Mouse (Mus musculus): ENCODE results near the gene Klf13. TPM values are rescaled to one million over a fixed set of nuclear protein-coding genes. Genes with fewer than 3 reads are reported as not detected.

Klf13 gene
- polyA plus RNA-seq, 1 experiment from 2014 or later, result 17.7 TPM

DNA sequence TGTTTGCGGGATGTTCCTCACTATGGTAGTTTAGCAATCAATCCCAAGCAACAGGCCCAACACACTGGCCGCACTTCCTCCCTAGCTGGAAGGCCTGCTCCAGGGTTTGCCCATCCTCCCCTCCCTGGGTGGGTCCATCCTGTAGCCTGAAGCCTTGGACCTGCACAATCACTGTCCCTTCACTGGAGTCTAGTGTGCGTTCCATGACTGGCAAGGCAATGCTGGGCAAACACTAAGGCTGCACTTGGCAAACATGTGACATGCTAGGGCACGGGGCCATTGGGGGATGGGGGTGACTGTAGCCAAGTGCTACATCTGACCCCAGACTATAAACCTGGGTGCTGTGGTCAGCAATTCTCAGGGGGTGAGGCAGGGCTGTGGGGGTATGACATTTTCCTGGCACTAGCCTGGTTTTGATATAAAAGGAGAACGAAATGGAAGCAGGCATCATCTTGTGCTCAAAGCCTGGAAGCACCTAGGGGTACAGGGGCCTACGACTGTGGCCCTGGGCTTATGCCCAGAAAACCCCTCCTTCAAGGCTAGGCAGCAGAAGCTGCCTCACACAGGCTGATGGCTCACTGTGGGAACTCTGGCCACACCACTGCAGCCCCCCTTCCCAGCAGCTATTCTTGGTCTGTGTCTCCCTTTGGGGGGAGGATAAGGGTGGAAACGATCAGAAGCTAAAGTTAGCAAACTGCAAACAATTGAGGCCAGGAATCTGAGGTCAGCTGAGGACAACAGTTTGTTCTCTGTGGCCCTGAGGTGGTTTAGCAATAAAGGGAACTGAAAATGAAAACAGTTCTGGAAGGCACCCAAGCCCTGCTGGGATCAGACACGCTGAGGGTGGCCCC, 27.1 kb downstream of the Klf13 start:
- H3K27me3 ChIP-seq (replicated peaks), result no peaks in the 10 kb centered on the region
- no peaks in the 10 kb centered on the region for H3K36me3 ChIP-seq
- 49% methylated on average over 8 of the region's 8 CpGs for WGBS (ENCODE audit: insufficient replicate concordance)
- peak; percentile 22; the same call in 1 of the 2 replicates for ATAC-seq
- no peak overlapping the region; the same call in 1 of the 2 replicates for H3K4me2 ChIP-seq
- no peak overlapping the region for H3K9ac ChIP-seq
- no peak overlapping the region for H3K4me3 ChIP-seq
- H3K27ac ChIP-seq, result no peak overlapping the region
- H3K9me3 ChIP-seq (replicated peaks), result no peaks in the 10 kb centered on the region
- H3K4me1 ChIP-seq, result peaks cover 82% of the 10 kb centered on the region

GRCm38 (mm10) chr7:63910912-63911311, 27.8 kb downstream of the Klf13 start:
- no peak for ATAC-seq
- Histone ChIP-seq H3K36me3 (no peaks in the 10 kb centered on the region), H3K9me3 (replicated peaks) (no peaks in the 10 kb centered on the region), H3K4me2 (no peak overlapping the region), H3K27me3 (replicated peaks) (no peaks in the 10 kb centered on the region), H3K9ac (no peak overlapping the region), H3K4me1 (peaks cover 82% of the 10 kb centered on the region), H3K4me3 (no peak overlapping the region), H3K27ac (no peak overlapping the region)
- 13% methylated on average over 4 of the region's 4 CpGs for WGBS (ENCODE audit: insufficient replicate concordance)

DNA sequence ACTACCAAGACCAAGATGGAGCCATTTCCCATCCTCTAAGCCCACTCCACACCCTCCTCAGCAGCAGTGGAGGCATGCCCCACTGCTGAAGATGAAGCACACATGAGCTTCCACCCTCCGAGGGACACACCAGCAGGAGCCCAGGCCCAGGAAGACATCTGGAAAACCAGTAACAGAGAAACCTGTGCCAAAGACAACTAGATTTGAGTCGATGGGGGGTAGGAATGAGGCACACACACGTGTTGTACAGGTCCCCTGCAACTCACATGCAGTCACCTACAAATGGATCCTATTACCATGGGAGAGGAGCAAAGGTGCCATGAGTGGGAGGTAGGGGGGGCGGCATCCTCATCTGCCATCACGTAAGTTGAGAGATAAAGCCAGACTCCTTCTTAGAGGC, 28.5 kb downstream of the Klf13 start:
- no peaks in the 10 kb centered on the region for H3K27me3 ChIP-seq (replicated peaks)
- H3K9me3 ChIP-seq (replicated peaks), result no peaks in the 10 kb centered on the region
- no peak overlapping the region for H3K9ac ChIP-seq
- no peak overlapping the region for H3K4me3 ChIP-seq
- H3K27ac ChIP-seq, result no peak overlapping the region
- H3K4me2 ChIP-seq, result no peak overlapping the region
- H3K4me1 ChIP-seq, result peaks cover 88% of the 10 kb centered on the region
- 62% methylated on average over 5 of the region's 5 CpGs for WGBS (ENCODE audit: insufficient replicate concordance)
- ATAC-seq, result no peak
- no peaks in the 10 kb centered on the region for H3K36me3 ChIP-seq

GRCm38 (mm10) chr7:63908496-63909285, 30.0 kb downstream of the Klf13 start:
- H3K4me2 ChIP-seq, result peak overlapping the region; percentile 40
- no peaks in the 10 kb centered on the region for H3K36me3 ChIP-seq
- H3K27ac ChIP-seq, result peak overlapping the region; percentile 57; the same call in 1 of the 2 replicates
- WGBS (ENCODE audit: insufficient replicate concordance), result 18% methylated on average over 9 of the region's 11 CpGs
- no peaks in the 10 kb centered on the region for H3K27me3 ChIP-seq (replicated peaks)
- H3K4me1 ChIP-seq, result peaks cover 89% of the 10 kb centered on the region
- H3K9ac ChIP-seq, result peak overlapping the region; percentile 51
- H3K9me3 ChIP-seq (replicated peaks), result no peaks in the 10 kb centered on the region
- no peak for ATAC-seq
- no peak overlapping the region for H3K4me3 ChIP-seq

GRCm38 (mm10) chr7:63907778-63908495, 30.8 kb downstream of the Klf13 start:
- ATAC-seq, result no peak
- no peaks in the 10 kb centered on the region for H3K9me3 ChIP-seq (replicated peaks)
- H3K9ac ChIP-seq, result no peak overlapping the region
- no peaks in the 10 kb centered on the region for H3K27me3 ChIP-seq (replicated peaks)
- H3K36me3 ChIP-seq, result no peaks in the 10 kb centered on the region
- peaks cover 90% of the 10 kb centered on the region for H3K4me1 ChIP-seq
- H3K4me3 ChIP-seq, result no peak overlapping the region
- H3K27ac ChIP-seq, result peak overlapping the region; percentile 57; the same call in 1 of the 2 replicates
- H3K4me2 ChIP-seq, result peak overlapping the region; percentile 40
- WGBS (ENCODE audit: insufficient replicate concordance), result 63% methylated on average over 5 of the region's 5 CpGs

- H3K4me1 ChIP-seq, result peaks cover 77% of the 10 kb centered on the region
- WGBS (ENCODE audit: insufficient replicate concordance), result 37% methylated on average over 5 of the region's 5 CpGs
- peak overlapping the region; percentile 33 for H3K4me2 ChIP-seq
- H3K27ac ChIP-seq, result peak overlapping the region; percentile 45
- 0 out of 2 replicates have a peak overlapping the region, but pooled peaks have one; percentile 23 for H3K9ac ChIP-seq
- no peaks in the 10 kb centered on the region for H3K9me3 ChIP-seq (replicated peaks)
- peak; percentile 58; the same call in 1 of the 2 replicates for ATAC-seq
- H3K36me3 ChIP-seq, result no peaks in the 10 kb centered on the region
- H3K4me3 ChIP-seq, result no peak overlapping the region
- no peaks in the 10 kb centered on the region for H3K27me3 ChIP-seq (replicated peaks)
These were observed 33.1 kb downstream of the Klf13 start for GRCm38 (mm10) chr7:63905642-63906041.

DNA sequence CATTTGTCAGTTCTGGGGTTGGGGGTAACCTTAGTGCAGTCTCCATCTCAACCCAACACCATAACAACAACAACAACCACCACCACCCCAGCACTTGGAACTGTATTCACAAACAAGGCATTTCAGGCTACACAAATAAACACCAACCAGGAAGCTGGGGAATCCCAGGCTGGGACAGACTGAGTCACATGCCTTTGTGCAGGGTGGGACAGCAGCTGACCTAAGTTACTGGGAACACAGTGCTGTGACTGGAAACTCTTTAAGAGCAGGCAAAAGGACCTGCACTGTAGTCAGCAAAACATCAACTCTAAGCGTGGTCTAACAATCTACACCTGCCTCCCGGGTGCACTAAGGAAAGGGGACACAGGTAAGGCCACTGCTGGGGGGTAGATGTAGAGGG, 33.5 kb downstream of the Klf13 start:
- peaks cover 72% of the 10 kb centered on the region for H3K4me1 ChIP-seq
- H3K9me3 ChIP-seq (replicated peaks), result no peaks in the 10 kb centered on the region
- H3K9ac ChIP-seq, result peak overlapping the region; percentile 23; the same call in 1 of the 2 replicates
- ATAC-seq, result 0 out of 2 replicates have a peak, but pooled peaks have one; percentile 3
- 60% methylated on average over 2 of the region's 2 CpGs for WGBS (ENCODE audit: insufficient replicate concordance)
- no peaks in the 10 kb centered on the region for H3K36me3 ChIP-seq
- H3K27ac ChIP-seq, result peak overlapping the region; percentile 45; the same call in 1 of the 2 replicates
- H3K4me3 ChIP-seq, result no peak overlapping the region
- 0 out of 2 replicates have a peak, but pooled peaks cover 2% of the 10 kb centered on the region for H3K27me3 ChIP-seq (replicated peaks)
- peak overlapping the region; percentile 33 for H3K4me2 ChIP-seq

GRCm38 (mm10) chr7:63903635-63904380, 34.9 kb downstream of the Klf13 start:
- H3K4me2 ChIP-seq, result no peak overlapping the region
- 56% methylated on average over 9 of the region's 9 CpGs for WGBS (ENCODE audit: insufficient replicate concordance)
- no peaks in the 10 kb centered on the region for H3K36me3 ChIP-seq
- no peaks in the 10 kb centered on the region for H3K9me3 ChIP-seq (replicated peaks)
- ATAC-seq, result no peak
- H3K27me3 ChIP-seq (replicated peaks), result peaks cover 11% of the 10 kb centered on the region; the same call in 1 of the 2 replicates
- peaks cover 59% of the 10 kb centered on the region for H3K4me1 ChIP-seq
- no peak overlapping the region for H3K4me3 ChIP-seq
- no peak overlapping the region for H3K27ac ChIP-seq
- no peak overlapping the region for H3K9ac ChIP-seq

GRCm38 (mm10) chr7:63902604-63903210, 36.0 kb downstream of the Klf13 start:
- 58% methylated on average over 3 of the region's 3 CpGs for WGBS (ENCODE audit: insufficient replicate concordance)
- ATAC-seq, result no peak
- no peak overlapping the region for H3K4me2 ChIP-seq
- H3K9me3 ChIP-seq (replicated peaks), result no peaks in the 10 kb centered on the region
- H3K4me1 ChIP-seq, result peaks cover 56% of the 10 kb centered on the region
- no peak overlapping the region for H3K4me3 ChIP-seq
- peaks cover 20% of the 10 kb centered on the region for H3K27me3 ChIP-seq (replicated peaks)
- H3K36me3 ChIP-seq, result no peaks in the 10 kb centered on the region
- H3K9ac ChIP-seq, result no peak overlapping the region
- H3K27ac ChIP-seq, result no peak overlapping the region

GRCm38 (mm10) chr7:63901942-63902341, 36.8 kb downstream of the Klf13 start:
- ATAC-seq, result no peak
- H3K27me3 ChIP-seq (replicated peaks), result peaks cover 26% of the 10 kb centered on the region
- no peak overlapping the region for H3K9ac ChIP-seq
- WGBS (ENCODE audit: insufficient replicate concordance), result 72% methylated on average over 3 of the region's 3 CpGs
- peaks cover 62% of the 10 kb centered on the region for H3K4me1 ChIP-seq
- H3K4me2 ChIP-seq, result no peak overlapping the region
- H3K36me3 ChIP-seq, result no peaks in the 10 kb centered on the region
- H3K9me3 ChIP-seq (replicated peaks), result no peaks in the 10 kb centered on the region
- H3K4me3 ChIP-seq, result no peak overlapping the region
- no peak overlapping the region for H3K27ac ChIP-seq

DNA sequence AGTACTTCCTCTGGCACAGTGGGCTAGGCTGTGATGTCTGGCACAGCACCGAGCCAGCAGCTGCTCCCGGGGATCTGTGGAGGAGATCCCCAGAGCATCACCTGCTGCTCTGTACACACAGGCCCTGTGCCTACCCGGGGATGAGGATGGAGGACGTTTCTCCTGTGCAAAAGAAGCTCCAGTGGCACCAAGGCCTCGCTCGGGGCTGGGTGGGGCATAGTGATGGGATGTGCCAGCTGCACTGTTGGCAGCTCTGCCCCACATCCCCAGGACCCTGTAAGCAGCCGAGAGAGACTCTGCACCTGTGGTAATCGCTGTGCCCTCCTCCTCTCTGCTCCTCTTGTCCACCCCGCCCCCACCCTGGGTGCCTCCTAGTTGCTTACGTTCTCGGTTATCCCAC, 37.4 kb downstream of the Klf13 start:
- Histone ChIP-seq H3K4me3 (no peak overlapping the region), H3K27ac (no peak overlapping the region), H3K4me2 (no peak overlapping the region), H3K36me3 (no peaks in the 10 kb centered on the region), H3K27me3 (replicated peaks) (peaks cover 29% of the 10 kb centered on the region), H3K9ac (no peak overlapping the region), H3K9me3 (replicated peaks) (no peaks in the 10 kb centered on the region), H3K4me1 (peaks cover 66% of the 10 kb centered on the region)
- WGBS (ENCODE audit: insufficient replicate concordance), result 73% methylated on average over 11 of the region's 11 CpGs
- no peak for ATAC-seq

Measured in liver, embryonic 12.5 days (tissue).